ENCODE assay signal across 8 mouse cellular contexts in the genomic region with DNA sequence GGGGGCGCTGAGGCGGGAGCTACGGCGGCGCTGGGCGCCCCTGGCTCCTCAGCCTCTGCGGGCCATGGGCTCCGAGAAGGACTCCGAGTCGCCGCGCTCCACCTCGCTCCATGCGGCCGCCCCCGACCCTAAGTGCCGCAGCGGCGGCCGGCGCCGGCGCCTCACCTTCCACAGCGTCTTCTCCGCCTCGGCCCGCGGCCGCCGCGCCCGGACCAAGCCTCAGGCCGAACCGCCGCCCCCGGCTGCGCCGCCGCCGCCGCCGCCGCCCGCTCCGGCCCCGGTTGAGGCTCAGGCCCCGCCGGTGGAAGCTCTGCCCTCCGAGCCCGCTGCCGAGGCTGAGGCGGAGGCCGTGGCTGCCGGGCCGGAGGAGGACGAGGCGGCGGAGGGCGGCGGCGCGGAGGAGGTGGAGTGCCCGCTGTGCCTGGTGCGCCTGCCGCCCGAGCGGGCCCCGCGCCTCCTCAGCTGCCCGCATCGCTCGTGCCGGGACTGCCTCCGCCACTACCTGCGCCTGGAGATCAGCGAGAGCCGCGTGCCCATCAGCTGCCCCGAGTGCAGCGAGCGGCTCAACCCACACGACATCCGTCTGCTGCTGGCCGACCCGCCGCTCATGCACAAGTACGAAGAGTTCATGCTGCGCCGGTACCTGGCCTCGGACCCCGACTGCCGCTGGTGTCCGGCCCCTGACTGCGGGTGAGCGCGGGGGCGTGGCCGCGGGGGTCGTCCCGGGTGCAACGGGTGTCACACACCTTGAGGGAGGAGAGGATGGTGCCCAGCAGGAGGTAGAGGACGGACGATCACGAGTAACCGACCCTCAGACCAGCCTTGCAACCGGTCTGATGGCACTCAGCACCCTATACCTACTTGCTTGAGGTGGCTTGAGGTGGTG. TPM values are rescaled to one million over a fixed set of nuclear protein-coding genes. Genes with fewer than 3 reads are reported as not detected.
DNase-seq lines count a peak whose midpoint lies in the region; ATAC-seq and TF ChIP-seq lines count a peak whose summit lies in the region.

A gene (plus strand): TSS at position 65 of the 886 bp plus-strand sequence.

- H3K9ac ChIP-seq in hindbrain, embryonic 11.5 days (ENCODE audit: low read depth, low read length): peak within 1 kb of the TSS; percentile 92

- WGBS in hindbrain, embryonic 11.5 days: under 1% methylated on average over 78 of the region's 107 CpGs

- TF ChIP-seq CTCF in Patski (IDR thresholded peaks at IDR 0.05): no peak

- H3K4me2 ChIP-seq in hindbrain, embryonic 11.5 days (replicated peaks; ENCODE audit: low read depth, low read length): peak within 1 kb of the TSS; percentile 100

- no peaks in the 10 kb centered on the region for H3K36me3 ChIP-seq in hindbrain, embryonic 11.5 days (ENCODE audit: control insufficient read depth, insufficient read depth, low read length)

- peak within 1 kb of the TSS; percentile 88 for H3K4me3 ChIP-seq in hindbrain, embryonic 11.5 days (ENCODE audit: low read depth, low read length)

- POLR2A ChIA-PET in Patski (lab: Charles Lee): interaction anchor here (0.8 to 1.4 kb wide), 8 partner anchors 9 to 66 kb away, joined by 3 to 6 read pairs (median 4); a partner anchor contains a TSS

- CTCF ChIA-PET in Patski (lab: Charles Lee): no interaction called here

- no peaks in the 10 kb centered on the region for H3K9me3 ChIP-seq in hindbrain, embryonic 11.5 days (ENCODE audit: control insufficient read depth, low read length)

- no peaks in the 10 kb centered on the region for H3K27me3 ChIP-seq in Patski
- no peaks in the 10 kb centered on the region for H3K27me3 ChIP-seq in hindbrain, embryonic 11.5 days (ENCODE audit: control insufficient read depth, insufficient read depth, low read length)

- in situ Hi-C loops in Patski (cut with MboI; ENCODE audit: low pct_unique_long_range_greater_than_20kb): loop anchor here (5.0 kb wide), 1 partner anchor 56 kb away; no protein-coding TSS in a partner anchor

- ATAC-seq in Patski: peak; percentile 29
- ATAC-seq in hindbrain, embryonic 11.5 days (ENCODE audit: low FRiP score): peak; percentile 58

- H3K4me1 ChIP-seq in hindbrain, embryonic 11.5 days (replicated peaks; ENCODE audit: control insufficient read depth, insufficient read depth, low read length): peaks cover 6% of the 10 kb centered on the region; the same call in 1 of the 2 replicates

- no peak for DNase-seq in Patski (ENCODE audit: low read depth, low spot score)
- peak; percentile 60 for DNase-seq in cerebellum, adult 8-10 months
- DNase-seq in frontal cortex, adult 2 months (ENCODE audit: extremely low spot score in 1 of 2, low spot score in 1 of 2): no peak
- DNase-seq in hindbrain, embryonic 11.5 days (ENCODE audit: low spot score): peak; percentile 71
- peak; percentile 32 to 45 for DNase-seq in layer of hippocampus, postnatal 36 days
- DNase-seq in lung, postnatal 4 days: peak; percentile 51 to 67
- peak; percentile 53 to 56 for DNase-seq in right cerebral cortex, postnatal 10 days (ENCODE audit: low spot score in 2 of 2)
- DNase-seq in ovary, postnatal 10 days (ENCODE audit: low spot score): no peak

- peak within 1 kb of the TSS; percentile 90 for H3K27ac ChIP-seq in hindbrain, embryonic 11.5 days (ENCODE audit: low read depth, low read length)

RNA-seq across cellular contexts. Expression of the gene that starts here (rescaled TPM):
- 31.4 TPM for polyA plus RNA-seq in Patski (2021)
- 45.4 and 47.8 TPM in 2 replicates for polyA plus RNA-seq in frontal cortex, adult 2 months (2012; rRNA removed)
- 10.7 and 11.1 TPM in 2 replicates for polyA plus RNA-seq in hindbrain, embryonic 11.5 days (2014; fragmentation: Nextera tagmentation; extraction: Ambion mirVana)
- 10 to 100 TPM; 40.7 to 45.9 TPM for total RNA-seq in layer of hippocampus, postnatal 36 days (2021)

Comparison
In these comparisons a context has a peak if more than half of its experiments do, and no peak if none do; other contexts are left out.
1. DNase-seq: peak in cerebellum, adult 8-10 months (single experiment), hindbrain, embryonic 11.5 days (single experiment), layer of hippocampus, postnatal 36 days (2 of 2), lung, postnatal 4 days (2 of 2) and right cerebral cortex, postnatal 10 days (2 of 2); none in Patski (single experiment), frontal cortex, adult 2 months (0 of 2) and ovary, postnatal 10 days (single experiment).